Mouse (Mus musculus): ENCODE results near the gene Tm4sf4. TPM values are rescaled to one million over a fixed set of nuclear protein-coding genes. Genes with fewer than 3 reads are reported as not detected.
A peak's percentile ranks its signal among the peaks of the same experiment; 100 is the strongest.

The Tm4sf4 gene
- total RNA-seq, 1 experiment from 2014 or later: 12.5 TPM

DNA sequence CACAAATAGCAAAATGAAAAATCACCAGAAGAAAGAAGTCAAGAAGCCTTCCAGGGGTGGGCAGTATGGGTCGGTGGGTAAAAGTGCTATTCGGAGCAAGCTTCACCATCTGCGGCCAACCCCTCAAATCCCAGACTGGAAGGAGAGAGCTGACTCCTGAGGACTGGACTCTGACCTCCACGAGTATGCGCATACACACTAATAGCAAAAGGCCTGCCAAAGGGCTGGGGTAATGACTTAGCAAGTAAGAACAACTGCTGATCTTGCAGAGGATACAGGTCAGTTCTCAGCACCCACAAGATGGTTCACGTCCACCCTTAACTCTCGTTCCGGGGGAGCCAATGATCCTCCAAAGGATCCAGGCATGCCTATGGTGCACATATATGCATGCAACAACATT, 49.3 kb downstream of the Tm4sf4 start:
- no peak for DNase-seq

- DNase-seq: no peak
These were observed 55.5 kb downstream of the Tm4sf4 start for GRCm38 (mm10) chr3:57480640-57481039.

GRCm38 (mm10) chr3:57481981-57482380, 56.9 kb downstream of the Tm4sf4 start:
- no peak for DNase-seq

DNA sequence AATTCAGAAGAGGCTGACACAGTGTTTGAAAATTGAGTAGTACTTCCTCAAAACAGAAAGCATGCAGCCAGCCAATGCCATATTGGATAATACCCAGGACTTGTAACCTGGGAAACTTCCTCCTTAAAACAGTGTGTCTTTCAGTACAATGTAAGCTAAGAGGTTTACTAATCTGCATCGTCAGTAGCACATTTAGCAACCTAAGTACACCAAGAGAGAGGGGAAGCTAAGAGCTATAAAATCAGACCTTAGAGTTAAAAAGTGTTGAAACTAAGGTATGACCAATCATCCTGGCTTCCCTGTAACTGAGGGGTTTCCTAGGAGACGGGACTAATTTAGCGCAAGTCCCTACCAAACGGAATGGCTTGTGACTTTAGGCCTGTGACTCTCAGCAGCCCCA, 61.0 kb downstream of the Tm4sf4 start:
- DNase-seq: no peak

DNA sequence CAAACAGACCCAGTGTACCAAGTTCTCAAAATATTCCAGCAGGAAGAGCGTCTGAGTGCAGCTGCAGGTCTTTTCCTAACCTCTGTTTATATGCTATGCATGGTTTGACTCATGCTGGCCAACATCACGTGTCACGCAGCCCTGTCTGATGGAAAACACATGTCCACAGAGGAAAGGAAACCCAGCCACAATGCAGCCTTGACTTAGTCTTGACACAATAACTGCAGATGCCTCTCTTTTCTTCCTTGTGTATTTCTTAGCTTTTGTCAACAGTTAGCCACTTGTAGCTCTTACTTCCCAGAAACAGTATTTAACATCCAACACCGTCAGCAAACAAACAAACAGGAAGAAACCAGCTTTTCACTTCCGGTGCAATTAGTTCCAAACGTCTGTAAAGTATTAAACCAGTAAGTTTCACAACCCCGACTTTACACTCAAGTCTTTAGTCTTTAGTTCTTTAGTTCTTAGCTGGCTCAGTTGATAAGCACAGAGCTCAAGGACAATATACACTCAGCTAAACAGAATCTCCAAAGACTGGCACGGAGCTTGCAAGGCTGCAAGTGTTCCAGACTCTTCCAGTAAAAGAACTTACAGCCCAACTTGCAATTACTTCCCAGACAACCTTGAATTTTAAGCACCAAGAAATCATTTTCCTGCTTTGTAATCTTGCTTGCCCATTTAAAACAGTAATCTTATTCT, 62.5 kb downstream of the Tm4sf4 start:
- DNase-seq: peak; percentile 31

Other genes with a start within 250 kb of the Tm4sf4 start
- gene Tm4sf1, start 123.3 kb upstream of the Tm4sf4 start, total RNA-seq (2021): 48.1 and 52.2 TPM in 2 replicates
- 46.8 and 50.8 TPM in 2 replicates for gene Wwtr1, start 150.6 kb downstream of the Tm4sf4 start, total RNA-seq (2021)
- gene Commd2, start 226.4 kb downstream of the Tm4sf4 start, total RNA-seq (2021): 22.0 and 26.7 TPM in 2 replicates

Data from adrenal gland, postnatal 14 days (tissue).